Mouse (Mus musculus) CH12.LX (cell line): ENCODE data around the gene Ccdc86. TPM values are rescaled to one million over a fixed set of nuclear protein-coding genes. Genes with fewer than 3 reads are reported as not detected.

Experiments used
- DNase-seq: peaks from one replicate; pipeline ENCODE4 v3.0.0-alpha.2; 2013; ENCODE audit errors: extremely low read depth
- H3K27ac ChIP-seq: 2 replicates; pipeline ENCODE4 v1.5.1; 2012; ENCODE audit warnings: low read depth, mild to moderate bottlenecking, control low read depth, moderate library complexity; ENCODE audit not compliant: insufficient read depth
- H3K27me3 ChIP-seq: replicated peaks from 2 replicates; pipeline ENCODE3; 2012; ENCODE audit warnings: inconsistent platforms
- H3K36me3 ChIP-seq, 2 experiments: replicated peaks in 1 of 2; 2 replicates each; pipeline versions ENCODE3 to v1.6.1; 2012; ENCODE audit warnings: inconsistent platforms in 1 of 2, low read length in 1 of 2, mild to moderate bottlenecking in 1 of 2, mixed read lengths in 1 of 2, moderate library complexity in 1 of 2; ENCODE audit not compliant: control insufficient read depth in 1 of 2, insufficient read depth in 1 of 2
- H3K4me1 ChIP-seq, 2 experiments: 2 replicates each; pipeline ENCODE4 v1.6.1; 2012; ENCODE audit warnings: inconsistent platforms in 1 of 2, moderate library complexity in 1 of 2; ENCODE audit not compliant: insufficient read depth in 2 of 2, control insufficient read depth in 1 of 2
- H3K4me2 ChIP-seq: 2 replicates; pipeline ENCODE4 v1.6.1; 2012; ENCODE audit warnings: low read depth, mild to moderate bottlenecking, control low read depth; ENCODE audit not compliant: poor library complexity, insufficient read depth, severe bottlenecking
- H3K4me3 ChIP-seq, 3 experiments: fragments of 150-350 bp in 1 of 3; sonication (generic) in 1 of 3; replicated peaks in 1 of 3; 2 replicates each; pipeline versions ENCODE3 to v1.5.1; 2011 to 2012; ENCODE audit warnings: low read depth in 2 of 3, low read length in 2 of 3, mild to moderate bottlenecking in 2 of 3, moderate library complexity in 2 of 3, control low read depth in 1 of 3, improper control_type of control experiment in 1 of 3, inconsistent platforms in 1 of 3, mixed read lengths in 1 of 3; ENCODE audit not compliant: poor library complexity in 1 of 3
- H3K79me2 ChIP-seq: replicated peaks from 2 replicates; pipeline ENCODE4 v1.6.1; 2012; ENCODE audit warnings: mild to moderate bottlenecking, moderate library complexity; ENCODE audit not compliant: control insufficient read depth, poor library complexity, insufficient read depth, severe bottlenecking; ENCODE audit errors: extremely low read depth
- H3K9ac ChIP-seq: 2 replicates; pipeline ENCODE4 v1.6.1; 2012; ENCODE audit warnings: low read depth, mild to moderate bottlenecking, control low read depth, moderate library complexity; ENCODE audit not compliant: insufficient read depth
- H3K9me3 ChIP-seq: replicated peaks from 2 replicates; pipeline ENCODE3; 2012; ENCODE audit warnings: low read length, inconsistent platforms, mixed read lengths
- CHD1 ChIP-seq: IDR thresholded peaks from 2 replicates; pipeline ENCODE4 v1.6.1; 2012; ENCODE audit warnings: low read depth, low read length, improper control_type of control experiment, inconsistent platforms
- E2F4 ChIP-seq: IDR thresholded peaks from 2 replicates; pipeline ENCODE4 v1.6.1; 2011; ENCODE audit warnings: low read depth, low read length, improper control_type of control experiment; ENCODE audit not compliant: insufficient replicate concordance
- ELF1 ChIP-seq: IDR thresholded peaks from 2 replicates; pipeline ENCODE4 v1.6.1; 2014; ENCODE audit warnings: low read depth, mild to moderate bottlenecking, inconsistent platforms, low read length, improper control_type of control experiment
- EP300 ChIP-seq: IDR thresholded peaks from 2 replicates; pipeline ENCODE4 v1.6.1; 2011; ENCODE audit warnings: low read length, improper control_type of control experiment
- ETS1 ChIP-seq: conservative IDR thresholded peaks from 2 replicates; pipeline ENCODE4 v1.6.1; 2012; ENCODE audit warnings: low read depth, mild to moderate bottlenecking, inconsistent platforms, low read length, improper control_type of control experiment, moderate library complexity
- GABPA ChIP-seq: IDR thresholded peaks from 2 replicates; pipeline ENCODE4 v1.6.1; 2012; ENCODE audit warnings: low read depth, low read length, improper control_type of control experiment, inconsistent platforms; ENCODE audit not compliant: insufficient replicate concordance
- IRF4 ChIP-seq: IDR thresholded peaks from 2 replicates; pipeline ENCODE4 v1.6.1; 2014; ENCODE audit warnings: low read depth, mild to moderate bottlenecking, inconsistent platforms, low read length, improper control_type of control experiment
- JUND ChIP-seq: conservative IDR thresholded peaks from 2 replicates; pipeline ENCODE4 v1.6.1; 2011; ENCODE audit warnings: low read depth, low read length, improper control_type of control experiment
- MYC ChIP-seq: IDR thresholded peaks from 2 replicates; pipeline ENCODE4 v1.6.1; 2011; ENCODE audit warnings: low read depth, mild to moderate bottlenecking, improper control_type of control experiment, low read length
- NELFE ChIP-seq: IDR thresholded peaks from 2 replicates; pipeline ENCODE4 v1.6.1; 2011; ENCODE audit warnings: low read depth, low read length, improper control_type of control experiment
- PAX5 ChIP-seq: IDR thresholded peaks from 2 replicates; pipeline ENCODE4 v1.6.1; 2012; ENCODE audit warnings: low read length, inconsistent platforms, mixed read lengths
- POLR2A ChIP-seq: IDR thresholded peaks from 2 replicates; pipeline ENCODE4 v1.6.1; 2011; ENCODE audit warnings: low read depth, mild to moderate bottlenecking, improper control_type of control experiment, low read length
- POLR2AphosphoS2 ChIP-seq: IDR thresholded peaks from 2 replicates; pipeline ENCODE4 v1.6.1; 2011; ENCODE audit warnings: low read depth, low read length, improper control_type of control experiment
- RAD21 ChIP-seq: IDR thresholded peaks from 2 replicates; pipeline ENCODE4 v1.6.1; 2011; ENCODE audit warnings: low read depth, mild to moderate bottlenecking, low read length, improper control_type of control experiment, moderate library complexity
- SIN3A ChIP-seq: IDR thresholded peaks from 2 replicates; pipeline ENCODE4 v1.6.1; 2012; ENCODE audit warnings: low read length, improper control_type of control experiment, inconsistent platforms
- TCF12 ChIP-seq: IDR thresholded peaks from 2 replicates; pipeline ENCODE4 v1.6.1; 2014; ENCODE audit warnings: low read depth, mild to moderate bottlenecking, inconsistent platforms, low read length, improper control_type of control experiment
- ZC3H11A ChIP-seq: IDR thresholded peaks from 2 replicates; pipeline ENCODE4 v1.6.1; 2012; ENCODE audit warnings: low read depth, mild to moderate bottlenecking, inconsistent platforms, low read length, improper control_type of control experiment
- ZMIZ1 ChIP-seq: IDR thresholded peaks from 2 replicates; pipeline ENCODE4 v1.6.1; 2012; ENCODE audit warnings: low read depth, mild to moderate bottlenecking, inconsistent platforms, low read length, improper control_type of control experiment
- dilution Hi-C: fragments of 300-500 bp; cut with MboI; formaldehyde crosslinking; loops from 2 replicates; pipeline ENCODE4 v1.14.3; 2020; ENCODE audit warnings: low sequenced_read_pairs; ENCODE audit not compliant: extremely low pct_unique_long_range_greater_than_20kb, extremely low pct_ligation_motif_present
- in situ Hi-C: fragments of 300-500 bp; cut with MboI; formaldehyde crosslinking; loops from 3 replicates; pipeline ENCODE4 v1.14.3; 2019; ENCODE audit warnings: low sequenced_read_pairs, low pct_ligation_motif_present, low pct_unique_long_range_greater_than_20kb, mixed read lengths
- polyA plus RNA-seq: library from polyadenylated mRNA; unstranded; fragments of >175 nt; gene quantifications from 2 replicates; pipeline ENCODE4 v1.2.1, GENCODE M21; 2012; ENCODE audit warnings: low read depth; ENCODE audit not compliant: insufficient read length
- total RNA-seq, 2 experiments: library from RNA; depleted of rRNA; stranded (reverse); fragments of 300-350 nt in 1 of 2; fragments of >200 nt in 1 of 2; gene quantifications; 2 replicates each; pipeline ENCODE4 v1.2.3; 2012 to 2014

Gene Ccdc86
- total and polyA plus RNA-seq, 3 experiments, result 9.5 to 44.8 (median 10.8) TPM

GRCm38 (mm10) chr19:10930641-10931040 lies 18.4 kb downstream of the Ccdc86 start:
- Histone ChIP-seq H3K9ac (no peak overlapping the region), H3K27me3 (peaks cover 4% of the 10 kb centered on the region), H3K4me2 (no peak overlapping the region), H3K9me3 (peaks cover 5% of the 10 kb centered on the region), H3K4me1 (peaks cover 3 to 12% of the 10 kb centered on the region in 2 experiments; a peak in 3 of 4 replicates), H3K4me3 (no peak overlapping the region), H3K27ac (no peak overlapping the region), H3K36me3 (no peaks in the 10 kb centered on the region), H3K79me2 (no peaks in the 10 kb centered on the region)
- in situ Hi-C loops (no loop called here), dilution Hi-C loops (no loop called here)
- DNase-seq, result no peak
- TF ChIP-seq E2F4, result no peak
- TF ChIP-seq GABPA, result no peak
- no peak for TF ChIP-seq SIN3A
- no peak for TF ChIP-seq CHD1
- no peak for TF ChIP-seq ETS1
- no peak for TF ChIP-seq ZMIZ1
- no peak for TF ChIP-seq RAD21
- TF ChIP-seq MYC, result no peak
- TF ChIP-seq ELF1, result no peak
- TF ChIP-seq NELFE, result no peak
- no peak for TF ChIP-seq TCF12

- dilution Hi-C loops (no loop called here), in situ Hi-C loops (no loop called here)
- H3K4me2 ChIP-seq, result no peak overlapping the region
- H3K9me3 ChIP-seq, result peaks cover 5% of the 10 kb centered on the region
- no peaks in the 10 kb centered on the region for H3K79me2 ChIP-seq
- TF ChIP-seq ZC3H11A (no peak), ETS1 (no peak), EP300 (no peak), JUND (no peak), ZMIZ1 (no peak), TCF12 (no peak), MYC (no peak), PAX5 (no peak), POLR2A (no peak), IRF4 (no peak), RAD21 (no peak), POLR2AphosphoS2 (no peak)
- H3K4me3 ChIP-seq, result no peak overlapping the region
- H3K27ac ChIP-seq, result no peak overlapping the region
- DNase-seq, result no peak
- no peaks in the 10 kb centered on the region for H3K36me3 ChIP-seq
- H3K27me3 ChIP-seq, result peaks cover 2% of the 10 kb centered on the region
- H3K9ac ChIP-seq, result no peak overlapping the region
- H3K4me1 ChIP-seq, result peaks cover 3 to 12% of the 10 kb centered on the region in 2 experiments; a peak in 3 of 4 replicates
Observed at GRCm38 (mm10) chr19:10926666-10927065, 22.4 kb downstream of the Ccdc86 start.
